Mouse (Mus musculus) spleen, adult 2 months (tissue): ENCODE data around the gene Creb5.

Experiments used
- CTCF ChIP-seq: fragments of 200-500 bp; IDR thresholded peaks from 2 replicates; pipeline ENCODE4 v1.5.1; 2011; ENCODE audit warnings: mild to moderate bottlenecking, inconsistent platforms; ENCODE audit not compliant: insufficient read depth, insufficient read length, insufficient replicate concordance; ENCODE audit errors: extremely low read depth
- POLR2A ChIP-seq: fragments of 200-500 bp; IDR thresholded peaks from 2 replicates; pipeline ENCODE4 v1.6.1; 2011; ENCODE audit warnings: low read depth, low read length, inconsistent platforms

GRCm38 (mm10) chr6:53288584-53289558 lies 1.8 kb downstream of the Creb5 start:
- TF ChIP-seq CTCF (no peak), POLR2A (no peak)
